Mouse (Mus musculus) lung, embryonic 16.5 days (tissue): ENCODE measurements around the gene Caskin1. TPM values are rescaled to one million over a fixed set of nuclear protein-coding genes. Genes with fewer than 3 reads are reported as not detected.
"Not testable (repeated sequence)": the region's sequence is repeated elsewhere in the genome, so short reads cannot be mapped to it uniquely, and the experiment has no call there.

Experiments
- ATAC-seq: fragments of 200-750 bp; cut with Nextera tagmentation; 2 replicates; pipeline ENCODE4 v1.8.0; 2017; ENCODE audit warnings: low read depth, mild to moderate bottlenecking, moderate library complexity
- H3K27ac ChIP-seq: fragments of 300-500 bp; sonication (generic); 2 replicates; pipeline ENCODE4 v1.5.1; 2014; ENCODE audit warnings: mild to moderate bottlenecking, control low read depth, low read length
- H3K27me3 ChIP-seq: fragments of 300-500 bp; sonication (generic); 2 replicates; pipeline ENCODE4 v1.6.1; 2014; ENCODE audit warnings: low read depth, low read length, mixed read lengths; ENCODE audit not compliant: control insufficient read depth, insufficient read depth
- H3K36me3 ChIP-seq: fragments of 300-500 bp; sonication (generic); 2 replicates; pipeline ENCODE4 v1.6.1; 2014; ENCODE audit warnings: low read length; ENCODE audit not compliant: control insufficient read depth, insufficient read depth
- H3K4me1 ChIP-seq: fragments of 300-500 bp; sonication (generic); replicated peaks from 2 replicates; pipeline ENCODE4 v1.6.1; 2014; ENCODE audit warnings: low read length, mixed read lengths; ENCODE audit not compliant: control insufficient read depth, insufficient read depth
- H3K4me2 ChIP-seq: fragments of 300-500 bp; sonication (generic); 2 replicates; pipeline ENCODE4 v1.6.1; 2014; ENCODE audit warnings: low read depth, low read length, control low read depth
- H3K4me3 ChIP-seq: fragments of 300-500 bp; sonication (generic); 2 replicates; pipeline ENCODE4 v1.5.1; 2014; ENCODE audit warnings: mild to moderate bottlenecking, low read length, control low read depth
- H3K9ac ChIP-seq: fragments of 300-500 bp; sonication (generic); 2 replicates; pipeline ENCODE4 v1.6.1; 2014; ENCODE audit warnings: low read length, control low read depth
- H3K9me3 ChIP-seq: fragments of 300-500 bp; sonication (generic); 2 replicates; pipeline ENCODE4 v1.6.1; 2016; ENCODE audit warnings: low read length; ENCODE audit not compliant: control insufficient read depth
- WGBS: fragments of 180-500 bp; shearing (Covaris S2); extraction: QIAGEN DNeasy Blood & Tissue Kit; methylation state at CpG from one replicate; pipeline ENCODE4 v1.1.7; 2014; 5-methylcytosine and 5-hydroxymethylcytosine counted together
- polyA plus RNA-seq: library from polyadenylated mRNA; unstranded; fragments of >200 nt; fragmentation: Nextera tagmentation; extraction: Ambion mirVana; gene quantifications from 2 replicates; pipeline ENCODE4 v1.2.1, GENCODE M21; 2015

Gene Caskin1
- polyA plus RNA-seq, 1 experiment from 2014 or later, result 0.59 TPM

DNA sequence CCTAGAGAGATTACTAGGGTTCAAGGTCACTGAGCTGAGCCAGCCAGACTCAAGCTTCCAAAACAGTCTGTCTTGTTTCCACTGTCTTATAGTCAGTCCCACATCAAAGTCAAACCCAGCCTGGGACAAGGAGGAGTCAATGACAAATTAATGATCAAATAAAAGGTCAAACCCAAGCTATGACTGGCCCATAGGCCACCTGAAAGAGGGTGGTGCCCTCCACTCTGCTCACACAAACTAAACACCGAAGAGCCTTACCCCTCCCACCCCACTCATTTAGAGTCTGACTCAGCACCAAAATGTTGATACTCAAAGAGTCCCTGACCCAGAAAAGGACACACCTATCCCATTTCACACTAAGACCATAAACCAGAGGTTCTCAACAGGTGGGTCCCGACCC is 35.0 kb upstream of the Caskin1 start:
- H3K4me3 ChIP-seq, result no peak overlapping the region
- H3K36me3 ChIP-seq, result peaks cover 13% of the 10 kb centered on the region

DNA sequence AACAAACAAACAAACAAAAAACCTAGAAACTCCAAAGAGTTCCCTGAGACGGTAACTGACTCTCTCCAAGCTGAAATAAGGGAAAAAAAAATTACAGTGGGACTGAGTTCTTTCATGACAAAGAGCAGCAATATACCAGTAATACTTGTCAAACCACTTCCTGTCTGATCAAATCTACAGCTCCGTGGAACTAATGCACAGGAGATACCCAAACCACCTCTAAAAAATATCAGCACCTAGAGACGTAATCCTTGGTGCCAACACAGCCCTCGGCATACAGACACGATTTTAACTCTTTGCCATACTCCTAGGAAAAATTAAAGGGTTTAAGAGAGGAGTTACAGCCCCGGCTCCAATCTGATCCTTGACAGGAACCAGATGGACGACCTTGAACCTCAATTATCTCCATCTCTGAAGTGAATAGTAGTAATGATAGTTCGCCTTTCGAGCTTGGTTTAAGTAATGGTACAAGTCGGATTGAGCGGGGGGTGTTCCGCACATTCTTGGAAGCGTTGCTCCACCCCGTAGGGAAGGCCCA is 34.1 kb upstream of the Caskin1 start:
- peak overlapping the region; percentile 89 for H3K4me3 ChIP-seq
- H3K27me3 ChIP-seq, result no peaks in the 10 kb centered on the region
- H3K4me2 ChIP-seq, result peak overlapping the region; percentile 93
- H3K4me1 ChIP-seq, result peaks cover 11% of the 10 kb centered on the region
- no peaks in the 10 kb centered on the region for H3K9me3 ChIP-seq
- no peak for ATAC-seq
- peaks cover 9% of the 10 kb centered on the region for H3K36me3 ChIP-seq
- H3K27ac ChIP-seq, result peak overlapping the region; percentile 99
- WGBS, result 3% methylated on average over 14 of the region's 14 CpGs
- H3K9ac ChIP-seq, result peak overlapping the region; percentile 91

More for the DNA sequence above, 35.0 kb upstream of the Caskin1 start:
- ATAC-seq, result no peak
- H3K9ac ChIP-seq, result no peak overlapping the region
- H3K4me2 ChIP-seq, result peak overlapping the region; percentile 93; the same call in 1 of the 2 replicates
- WGBS, result 70% methylated on average over 2 of the region's 2 CpGs
- H3K9me3 ChIP-seq, result no peaks in the 10 kb centered on the region
- no peaks in the 10 kb centered on the region for H3K27me3 ChIP-seq
- peaks cover 11% of the 10 kb centered on the region for H3K4me1 ChIP-seq
- H3K27ac ChIP-seq, result no peak overlapping the region

DNA sequence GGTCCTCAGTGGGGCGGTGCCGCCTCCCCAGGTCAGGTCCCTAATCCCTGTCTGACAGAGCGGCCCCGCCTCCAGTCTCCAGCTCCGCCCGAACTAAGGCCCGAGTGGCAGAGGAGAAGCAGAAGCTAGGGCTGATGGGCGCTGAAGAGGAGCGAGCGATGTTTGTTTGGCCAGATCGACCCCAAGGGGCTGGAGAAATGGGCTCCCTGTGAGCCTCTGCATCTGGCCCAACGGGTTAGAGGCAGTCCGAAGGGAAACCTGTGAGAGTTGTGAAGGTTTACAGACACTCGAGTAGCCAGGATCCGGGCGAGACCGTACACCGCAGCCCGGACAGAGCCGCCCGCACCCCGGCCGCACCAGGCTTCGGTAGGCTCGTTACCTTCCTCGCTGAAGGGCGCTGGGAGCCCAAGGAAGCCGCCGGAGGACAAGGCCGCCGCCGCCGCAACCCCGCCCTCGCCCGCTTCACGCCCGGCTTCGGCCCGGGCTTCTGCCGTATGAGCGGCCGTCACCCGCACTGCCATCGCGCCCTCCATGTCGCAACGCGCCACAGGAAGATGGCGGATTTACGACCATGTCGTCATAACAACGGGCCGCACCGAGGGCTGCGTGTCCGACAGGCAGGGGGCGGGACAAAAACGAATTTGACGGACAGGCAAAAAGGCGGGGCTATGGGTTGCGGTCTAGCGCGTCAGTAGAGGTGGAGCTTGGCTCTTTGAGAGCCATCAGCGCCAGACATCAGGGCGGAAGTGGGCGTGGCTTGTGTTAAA is 33.5 kb upstream of the Caskin1 start:
- no peaks in the 10 kb centered on the region for H3K27me3 ChIP-seq
- H3K27ac ChIP-seq, result peak overlapping the region; percentile 99
- peak; percentile 95 for ATAC-seq
- peak overlapping the region; percentile 93 for H3K4me2 ChIP-seq
- under 1% methylated on average over 63 of the region's 67 CpGs for WGBS
- peaks cover 11% of the 10 kb centered on the region for H3K4me1 ChIP-seq
- H3K9ac ChIP-seq, result peak overlapping the region; percentile 91
- H3K9me3 ChIP-seq, result no peaks in the 10 kb centered on the region
- H3K36me3 ChIP-seq, result peaks cover 4% of the 10 kb centered on the region; the same call in 1 of the 2 replicates
- peak overlapping the region; percentile 89 for H3K4me3 ChIP-seq

DNA sequence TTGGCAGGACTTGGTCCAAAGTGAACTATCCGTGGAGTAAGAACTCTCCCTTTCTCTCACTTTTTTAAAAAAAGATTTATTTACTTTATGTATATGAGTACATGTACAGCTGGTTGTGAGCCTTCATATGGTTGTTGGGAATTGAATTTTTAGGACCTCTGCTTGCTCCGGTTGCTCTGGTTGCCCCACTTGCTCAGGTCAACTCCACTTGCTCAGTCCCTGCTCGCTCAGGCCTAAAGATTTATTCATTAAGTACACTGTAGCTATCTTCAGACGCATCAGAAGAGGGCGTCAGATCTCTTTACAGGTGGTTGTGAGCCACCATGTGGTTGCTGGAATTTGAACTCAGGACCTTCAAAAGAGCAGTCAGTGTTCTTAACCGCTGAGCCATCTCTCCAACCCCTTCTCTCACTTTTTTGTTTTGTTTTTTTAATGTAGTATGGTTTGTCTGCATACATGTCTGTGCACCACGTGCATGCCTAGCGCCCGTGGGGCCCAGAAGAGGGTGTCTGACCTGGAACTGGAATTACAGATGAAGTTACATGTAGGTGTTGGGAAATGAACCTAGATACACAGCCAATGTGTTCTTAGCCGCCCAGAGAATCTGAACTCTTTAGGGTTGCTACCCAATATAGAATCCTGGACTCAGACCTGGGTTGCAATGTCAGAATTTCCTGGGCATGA is 32.7 kb upstream of the Caskin1 start:
- H3K4me2 ChIP-seq, result peak overlapping the region; percentile 40
- H3K27ac ChIP-seq, result peak overlapping the region; percentile 55
- H3K9ac ChIP-seq, H3K36me3 ChIP-seq, H3K27me3 ChIP-seq, H3K9me3 ChIP-seq: not testable (repeated sequence)
- H3K4me1 ChIP-seq, result peaks cover 11% of the 10 kb centered on the region
- H3K4me3 ChIP-seq, result peak overlapping the region; percentile 33; the same call in 1 of the 2 replicates
- 51% methylated on average over 10 of the region's 10 CpGs for WGBS
- peak; percentile 5 for ATAC-seq

DNA sequence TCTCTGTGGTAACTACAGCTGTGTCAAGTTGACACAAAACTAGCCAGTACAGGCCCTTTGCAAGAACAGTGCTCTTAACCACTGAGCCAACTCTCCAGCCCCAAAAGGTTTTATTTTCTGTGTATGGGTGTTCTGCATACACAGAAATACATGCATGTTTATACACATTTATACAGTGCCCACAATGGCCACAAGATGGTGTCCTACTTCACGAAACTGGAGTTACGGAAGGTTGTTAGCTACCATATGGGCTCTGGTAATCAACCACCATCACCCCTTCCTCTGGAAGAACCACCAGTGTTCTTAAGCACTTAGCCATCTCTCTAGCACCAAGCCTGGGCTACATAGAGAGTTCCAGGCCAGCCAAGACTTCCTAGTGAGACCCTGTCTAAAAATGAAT is 26.8 kb upstream of the Caskin1 start:
- ATAC-seq, result no peak
- Histone ChIP-seq H3K4me1 (no peaks in the 10 kb centered on the region), H3K27ac (no peak overlapping the region), H3K4me2 (no peak overlapping the region), H3K4me3 (no peak overlapping the region), H3K36me3 (no peaks in the 10 kb centered on the region), H3K9ac (no peak overlapping the region), H3K27me3 (no peaks in the 10 kb centered on the region), H3K9me3 (no peaks in the 10 kb centered on the region)
- 64% methylated on average over 2 of the region's 2 CpGs for WGBS

- Histone ChIP-seq H3K36me3 (no peaks in the 10 kb centered on the region), H3K4me3 (no peak overlapping the region), H3K27ac (no peak overlapping the region), H3K27me3 (no peaks in the 10 kb centered on the region), H3K4me2 (no peak overlapping the region), H3K9me3 (no peaks in the 10 kb centered on the region), H3K4me1 (no peaks in the 10 kb centered on the region), H3K9ac (no peak overlapping the region)
- WGBS, result 64% methylated on average over 1 of the region's 1 CpGs
- ATAC-seq, result no peak
These were observed 25.5 kb upstream of the Caskin1 start for GRCm38 (mm10) chr17:24462932-24463331.

- Histone ChIP-seq H3K36me3 (no peaks in the 10 kb centered on the region), H3K27ac (no peak overlapping the region), H3K4me2 (no peak overlapping the region), H3K4me1 (no peaks in the 10 kb centered on the region), H3K27me3 (no peaks in the 10 kb centered on the region), H3K4me3 (no peak overlapping the region), H3K9ac (no peak overlapping the region), H3K9me3 (no peaks in the 10 kb centered on the region)
- no peak for ATAC-seq
- 49% methylated on average over 6 of the region's 6 CpGs for WGBS
These were observed 24.8 kb upstream of the Caskin1 start for GRCm38 (mm10) chr17:24463374-24464133.

GRCm38 (mm10) chr17:24468636-24469246 is 19.7 kb upstream of the Caskin1 start:
- H3K4me1 ChIP-seq, result peaks cover 23% of the 10 kb centered on the region
- H3K36me3 ChIP-seq, result no peaks in the 10 kb centered on the region
- ATAC-seq, result no peak
- H3K9me3 ChIP-seq, result no peaks in the 10 kb centered on the region
- H3K4me2 ChIP-seq, result no peak overlapping the region
- WGBS, result 91% methylated on average over 5 of the region's 5 CpGs
- H3K27me3 ChIP-seq, result no peaks in the 10 kb centered on the region
- no peak overlapping the region for H3K9ac ChIP-seq
- H3K4me3 ChIP-seq, result no peak overlapping the region
- H3K27ac ChIP-seq, result no peak overlapping the region
